Comparison of ENCODE assay signal across 8 mouse cellular contexts in genomic region chr10:80164998-80165344, GRCm38 (mm10). TPM values are rescaled to one million over a fixed set of nuclear protein-coding genes. Genes with fewer than 3 reads are reported as not detected.
DNase-seq lines count a peak whose midpoint lies in the region; ATAC-seq lines count a peak whose summit lies in the region.

No protein-coding gene starts in this region.

- H3K27ac ChIP-seq in hindbrain, embryonic 11.5 days (ENCODE audit: low read depth, low read length): peak overlapping the region; percentile 77

- H3K4me1 ChIP-seq in hindbrain, embryonic 11.5 days (replicated peaks; ENCODE audit: control insufficient read depth, insufficient read depth, low read length): peaks cover 23% of the 10 kb centered on the region

- 0 out of 2 replicates have a peak, but pooled peaks cover 2% of the 10 kb centered on the region for H3K27me3 ChIP-seq in hindbrain, embryonic 11.5 days (ENCODE audit: control insufficient read depth, insufficient read depth, low read length)

- H3K9me3 ChIP-seq in hindbrain, embryonic 11.5 days (ENCODE audit: control insufficient read depth, low read length): no peaks in the 10 kb centered on the region

- H3K9ac ChIP-seq in hindbrain, embryonic 11.5 days (ENCODE audit: low read depth, low read length): peak overlapping the region; percentile 49

- peak overlapping the region; percentile 70 for H3K4me2 ChIP-seq in hindbrain, embryonic 11.5 days (replicated peaks; ENCODE audit: low read depth, low read length)

- H3K36me3 ChIP-seq in hindbrain, embryonic 11.5 days (ENCODE audit: control insufficient read depth, insufficient read depth, low read length): peaks cover 2% of the 10 kb centered on the region; the same call in 1 of the 2 replicates

- DNase-seq in MEL-GATA-1-ER (ENCODE audit: extremely low read depth, low read depth): peak; percentile 86
- peak; percentile 98 for DNase-seq in cerebellum, adult 9-11 months
- peak; percentile 94 to 99 for DNase-seq in frontal cortex, adult 2 months (ENCODE audit: extremely low spot score in 1 of 2, low spot score in 1 of 2)
- DNase-seq in hindbrain, embryonic 11.5 days (ENCODE audit: low spot score): peak; percentile 97
- peak; percentile 96 to 98 for DNase-seq in layer of hippocampus, postnatal 14 days (ENCODE audit: low spot score in 2 of 2)
- peak; percentile 99 for DNase-seq in lung, postnatal 10 days
- peak; percentile 96 for DNase-seq in ovary, postnatal 14 days (ENCODE audit: low spot score)
- peak; percentile 83 to 85 for DNase-seq in thymus, postnatal 10 days (ENCODE audit: low spot score in 2 of 2)

- H3K4me3 ChIP-seq in hindbrain, embryonic 11.5 days (ENCODE audit: low read depth, low read length): peak overlapping the region; percentile 34

- under 1% methylated on average over 17 of the region's 17 CpGs for WGBS in hindbrain, embryonic 11.5 days

- peak; percentile 25 for ATAC-seq in hindbrain, embryonic 11.5 days (ENCODE audit: low FRiP score)

RNA-seq across cellular contexts. Expression of gene Cirbp, which starts 0.8 kb away (rescaled TPM):
- polyA plus RNA-seq in frontal cortex, adult 2 months (2012; rRNA removed): 212 and 226 TPM in 2 replicates
- polyA plus RNA-seq in hindbrain, embryonic 11.5 days (2014; fragmentation: Nextera tagmentation; extraction: Ambion mirVana): 83.4 and 90.4 TPM in 2 replicates
- 100 to 1,000 TPM in 1 of 2 experiments, 10 to 100 TPM in 1; 93.5 to 126 TPM for total RNA-seq in layer of hippocampus, postnatal 14 days (2021)

RNA-seq across cellular contexts. Expression of gene 1600002K03Rik, which starts 7.8 kb away (rescaled TPM):
- 14.3 and 15.8 TPM in 2 replicates for polyA plus RNA-seq in frontal cortex, adult 2 months (2012; rRNA removed)
- 7.6 and 9.4 TPM in 2 replicates for polyA plus RNA-seq in hindbrain, embryonic 11.5 days (2014; fragmentation: Nextera tagmentation; extraction: Ambion mirVana)
- 1 to 10 TPM; 5.1 to 5.2 TPM for total RNA-seq in layer of hippocampus, postnatal 14 days (2021)

RNA-seq across cellular contexts. Expression of gene Efna2, which starts 14.3 kb away (rescaled TPM):
- 8.2 and 10.2 TPM in 2 replicates for polyA plus RNA-seq in frontal cortex, adult 2 months (2012; rRNA removed)
- polyA plus RNA-seq in hindbrain, embryonic 11.5 days (2014; fragmentation: Nextera tagmentation; extraction: Ambion mirVana): 24.8 and 34.2 TPM in 2 replicates
- 10 to 100 TPM; 14.8 TPM for total RNA-seq in layer of hippocampus, postnatal 14 days (2021)

RNA-seq across cellular contexts. Expression of gene Midn, which starts 16.9 kb away (rescaled TPM):
- 36.5 and 43.7 TPM in 2 replicates for polyA plus RNA-seq in frontal cortex, adult 2 months (2012; rRNA removed)
- 66.7 and 67.1 TPM in 2 replicates for polyA plus RNA-seq in hindbrain, embryonic 11.5 days (2014; fragmentation: Nextera tagmentation; extraction: Ambion mirVana)
- 10 to 100 TPM; 90.9 to 100.0 TPM for total RNA-seq in layer of hippocampus, postnatal 14 days (2021)

RNA-seq across cellular contexts. Expression of gene Cbarp, which starts 24.3 kb away (rescaled TPM):
- 252 and 288 TPM in 2 replicates for polyA plus RNA-seq in frontal cortex, adult 2 months (2012; rRNA removed)
- 15.1 and 16.7 TPM in 2 replicates for polyA plus RNA-seq in hindbrain, embryonic 11.5 days (2014; fragmentation: Nextera tagmentation; extraction: Ambion mirVana)
- total RNA-seq in layer of hippocampus, postnatal 14 days (2021): 100 to 1,000 TPM; 401 to 436 TPM

Comparison
In these comparisons a context has a peak if more than half of its experiments do, and no peak if none do; other contexts are left out.
1. Peak in every context shown above with its lines: DNase-seq, ATAC-seq, H3K4me3 ChIP-seq and H3K27ac ChIP-seq.